Mouse (Mus musculus) hindbrain, embryonic 15.5 days (tissue): ENCODE measurements around the gene Rnls. TPM values are rescaled to one million over a fixed set of nuclear protein-coding genes. Genes with fewer than 3 reads are reported as not detected.

Source experiments
- ATAC-seq: fragments of 200-750 bp; cut with Nextera tagmentation; 2 replicates; pipeline ENCODE4 v1.8.0; 2017; ENCODE audit warnings: low read depth, moderate number of reproducible peaks, moderate TSS enrichment; ENCODE audit not compliant: low FRiP score
- H3K27ac ChIP-seq: fragments of 300-500 bp; sonication (generic); replicated peaks from 2 replicates; pipeline ENCODE4 v1.5.1; 2015; ENCODE audit warnings: mild to moderate bottlenecking, inconsistent platforms
- H3K27me3 ChIP-seq: fragments of 300-500 bp; sonication (generic); 2 replicates; pipeline ENCODE4 v1.6.1; 2015; ENCODE audit warnings: control low read depth, inconsistent platforms
- H3K36me3 ChIP-seq: fragments of 300-500 bp; sonication (generic); 2 replicates; pipeline ENCODE4 v1.6.1; 2015; ENCODE audit warnings: control low read depth, inconsistent platforms
- H3K4me1 ChIP-seq: fragments of 300-500 bp; sonication (generic); replicated peaks from 2 replicates; pipeline ENCODE4 v1.6.1; 2015; ENCODE audit warnings: control low read depth, inconsistent platforms
- H3K4me2 ChIP-seq: fragments of 300-500 bp; sonication (generic); 2 replicates; pipeline ENCODE4 v1.6.1; 2015; ENCODE audit warnings: moderate library complexity, mild to moderate bottlenecking, inconsistent platforms
- H3K4me3 ChIP-seq: fragments of 300-500 bp; sonication (generic); 2 replicates; pipeline ENCODE4 v1.5.1; 2015; ENCODE audit warnings: mild to moderate bottlenecking, inconsistent platforms
- H3K9ac ChIP-seq: fragments of 300-500 bp; sonication (generic); 2 replicates; pipeline ENCODE4 v1.6.1; 2015; ENCODE audit warnings: inconsistent platforms
- H3K9me3 ChIP-seq: fragments of 300-500 bp; sonication (generic); 2 replicates; pipeline ENCODE4 v1.6.1; 2016; ENCODE audit warnings: control low read depth, inconsistent platforms
- WGBS: fragments of 180-500 bp; shearing (Covaris S2); methylation state at CpG from one replicate; pipeline ENCODE4 v1.1.7; 2015; 5-methylcytosine and 5-hydroxymethylcytosine counted together
- polyA plus RNA-seq: library from polyadenylated mRNA; unstranded; fragments of >200 nt; fragmentation: Nextera tagmentation; extraction: Ambion mirVana; gene quantifications from 2 replicates; pipeline ENCODE4 v1.2.1, GENCODE M21; 2015

The Rnls gene
- polyA plus RNA-seq, 1 experiment from 2014 or later: 9.7 TPM

GRCm38 (mm10) chr19:33217791-33218300 is 174.2 kb downstream of the Rnls start:
- Histone ChIP-seq H3K27me3 (no peaks in the 10 kb centered on the region), H3K9ac (no peak overlapping the region), H3K27ac (no peak overlapping the region), H3K4me1 (0 out of 2 replicates have a peak, but pooled peaks cover 5% of the 10 kb centered on the region), H3K4me3 (no peak overlapping the region), H3K36me3 (no peaks in the 10 kb centered on the region), H3K9me3 (no peaks in the 10 kb centered on the region), H3K4me2 (no peak overlapping the region)
- WGBS: 91% methylated on average over 6 of the region's 6 CpGs
- no peak for ATAC-seq

- over 99% methylated on average over 2 of the region's 2 CpGs for WGBS
- ATAC-seq: no peak
These were observed 182.4 kb downstream of the Rnls start for GRCm38 (mm10) chr19:33209709-33210108.

GRCm38 (mm10) chr19:33207991-33208390 is 184.1 kb downstream of the Rnls start:
- Histone ChIP-seq H3K4me1 (no peaks in the 10 kb centered on the region), H3K4me3 (no peak overlapping the region), H3K27ac (no peak overlapping the region), H3K9ac (no peak overlapping the region), H3K4me2 (no peak overlapping the region), H3K36me3 (no peaks in the 10 kb centered on the region), H3K27me3 (no peaks in the 10 kb centered on the region), H3K9me3 (no peaks in the 10 kb centered on the region)
- no peak for ATAC-seq
- WGBS: 73% methylated on average over 1 of the region's 1 CpGs

More at GRCm38 (mm10) chr19:33209709-33210108, 182.4 kb downstream of the Rnls start:
- Histone ChIP-seq H3K4me2 (no peak overlapping the region), H3K9ac (no peak overlapping the region), H3K4me1 (no peaks in the 10 kb centered on the region), H3K27me3 (no peaks in the 10 kb centered on the region), H3K36me3 (no peaks in the 10 kb centered on the region), H3K27ac (no peak overlapping the region), H3K4me3 (no peak overlapping the region), H3K9me3 (no peaks in the 10 kb centered on the region)

- Histone ChIP-seq H3K9me3 (no peaks in the 10 kb centered on the region), H3K4me2 (no peak overlapping the region), H3K9ac (no peak overlapping the region), H3K4me1 (no peaks in the 10 kb centered on the region), H3K4me3 (no peak overlapping the region), H3K27me3 (no peaks in the 10 kb centered on the region), H3K27ac (no peak overlapping the region), H3K36me3 (no peaks in the 10 kb centered on the region)
- WGBS: 92% methylated on average over 2 of the region's 2 CpGs
- no peak for ATAC-seq
These were observed 186.7 kb downstream of the Rnls start for GRCm38 (mm10) chr19:33205389-33205788.

- ATAC-seq: no peak
- 85% methylated on average over 6 of the region's 6 CpGs for WGBS
- H3K9ac ChIP-seq: no peak overlapping the region
These were observed 189.7 kb downstream of the Rnls start for GRCm38 (mm10) chr19:33202422-33202821.

GRCm38 (mm10) chr19:33201181-33201580 is 190.9 kb downstream of the Rnls start:
- 78% methylated on average over 4 of the region's 4 CpGs for WGBS
- no peak for ATAC-seq
- Histone ChIP-seq H3K9ac (no peak overlapping the region), H3K27me3 (no peaks in the 10 kb centered on the region), H3K4me3 (no peak overlapping the region), H3K36me3 (no peaks in the 10 kb centered on the region), H3K4me2 (no peak overlapping the region), H3K9me3 (no peaks in the 10 kb centered on the region), H3K27ac (no peak overlapping the region), H3K4me1 (no peaks in the 10 kb centered on the region)

More at GRCm38 (mm10) chr19:33202422-33202821, 189.7 kb downstream of the Rnls start:
- no peak overlapping the region for H3K4me3 ChIP-seq
- no peaks in the 10 kb centered on the region for H3K4me1 ChIP-seq
- no peaks in the 10 kb centered on the region for H3K9me3 ChIP-seq
- no peak overlapping the region for H3K27ac ChIP-seq
- no peaks in the 10 kb centered on the region for H3K27me3 ChIP-seq
- no peaks in the 10 kb centered on the region for H3K36me3 ChIP-seq
- H3K4me2 ChIP-seq: no peak overlapping the region

- H3K9ac ChIP-seq: no peak overlapping the region
- no peak overlapping the region for H3K4me2 ChIP-seq
- 60% methylated on average over 2 of the region's 2 CpGs for WGBS
- H3K36me3 ChIP-seq: no peaks in the 10 kb centered on the region
- H3K9me3 ChIP-seq: no peaks in the 10 kb centered on the region
- H3K4me3 ChIP-seq: no peak overlapping the region
- no peaks in the 10 kb centered on the region for H3K27me3 ChIP-seq
- no peak overlapping the region for H3K27ac ChIP-seq
- no peak for ATAC-seq
- no peaks in the 10 kb centered on the region for H3K4me1 ChIP-seq
These were observed 200.0 kb downstream of the Rnls start for GRCm38 (mm10) chr19:33192064-33192463.

- no peaks in the 10 kb centered on the region for H3K27me3 ChIP-seq
These were observed 203.3 kb downstream of the Rnls start for GRCm38 (mm10) chr19:33188766-33189165.

GRCm38 (mm10) chr19:33179595-33179994 is 212.5 kb downstream of the Rnls start:
- Histone ChIP-seq H3K4me2 (no peak overlapping the region), H3K9me3 (no peaks in the 10 kb centered on the region), H3K4me3 (no peak overlapping the region), H3K27me3 (no peaks in the 10 kb centered on the region), H3K9ac (no peak overlapping the region), H3K4me1 (no peaks in the 10 kb centered on the region), H3K36me3 (no peaks in the 10 kb centered on the region), H3K27ac (no peak overlapping the region)
- no peak for ATAC-seq
- WGBS: 55% methylated on average over 5 of the region's 5 CpGs

More at GRCm38 (mm10) chr19:33188766-33189165, 203.3 kb downstream of the Rnls start:
- no peaks in the 10 kb centered on the region for H3K9me3 ChIP-seq
- ATAC-seq: no peak
- WGBS: 86% methylated on average over 1 of the region's 1 CpGs
- no peak overlapping the region for H3K9ac ChIP-seq
- no peak overlapping the region for H3K4me3 ChIP-seq
- H3K4me1 ChIP-seq: no peaks in the 10 kb centered on the region
- no peak overlapping the region for H3K4me2 ChIP-seq
- no peak overlapping the region for H3K27ac ChIP-seq
- no peaks in the 10 kb centered on the region for H3K36me3 ChIP-seq

GRCm38 (mm10) chr19:33178866-33179265 is 213.2 kb downstream of the Rnls start:
- ATAC-seq: no peak
- 35% methylated on average over 3 of the region's 3 CpGs for WGBS
- no peaks in the 10 kb centered on the region for H3K36me3 ChIP-seq
- no peaks in the 10 kb centered on the region for H3K27me3 ChIP-seq
- H3K4me3 ChIP-seq: no peak overlapping the region
- H3K4me1 ChIP-seq: no peaks in the 10 kb centered on the region
- no peak overlapping the region for H3K4me2 ChIP-seq
- no peak overlapping the region for H3K9ac ChIP-seq
- H3K9me3 ChIP-seq: no peaks in the 10 kb centered on the region
- no peak overlapping the region for H3K27ac ChIP-seq

- Histone ChIP-seq H3K9ac (no peak overlapping the region), H3K36me3 (no peaks in the 10 kb centered on the region), H3K4me2 (no peak overlapping the region), H3K4me1 (no peaks in the 10 kb centered on the region), H3K4me3 (no peak overlapping the region), H3K27me3 (no peaks in the 10 kb centered on the region), H3K27ac (no peak overlapping the region), H3K9me3 (no peaks in the 10 kb centered on the region)
- no peak for ATAC-seq
- WGBS: 51% methylated on average over 6 of the region's 6 CpGs
These were observed 213.7 kb downstream of the Rnls start for GRCm38 (mm10) chr19:33178367-33178766.

GRCm38 (mm10) chr19:33173991-33174390 is 218.1 kb downstream of the Rnls start:
- no peaks in the 10 kb centered on the region for H3K9me3 ChIP-seq

GRCm38 (mm10) chr19:33169881-33170280 is 222.2 kb downstream of the Rnls start:
- no peak for ATAC-seq
- Histone ChIP-seq H3K4me3 (no peak overlapping the region), H3K27me3 (no peaks in the 10 kb centered on the region), H3K9ac (no peak overlapping the region), H3K27ac (no peak overlapping the region), H3K9me3 (no peaks in the 10 kb centered on the region), H3K4me1 (no peaks in the 10 kb centered on the region), H3K36me3 (no peaks in the 10 kb centered on the region), H3K4me2 (no peak overlapping the region)
- 78% methylated on average over 6 of the region's 6 CpGs for WGBS

More at GRCm38 (mm10) chr19:33173991-33174390, 218.1 kb downstream of the Rnls start:
- no peak overlapping the region for H3K9ac ChIP-seq
- H3K4me2 ChIP-seq: no peak overlapping the region
- H3K4me1 ChIP-seq: no peaks in the 10 kb centered on the region
- no peak overlapping the region for H3K4me3 ChIP-seq
- H3K36me3 ChIP-seq: no peaks in the 10 kb centered on the region
- H3K27me3 ChIP-seq: no peaks in the 10 kb centered on the region
- H3K27ac ChIP-seq: no peak overlapping the region
- no peak for ATAC-seq
